Mouse (Mus musculus) heart, postnatal 0 days (tissue): ENCODE results near the gene Zfp768.

Experiments used
- CTCF ChIP-seq: IDR thresholded peaks from 2 replicates; pipeline ENCODE4 v1.5.1; 2016; ENCODE audit warnings: antibody characterized with exemption, control low read depth, low read depth
- EP300 ChIP-seq: IDR thresholded peaks from 2 replicates; pipeline ENCODE4 v1.6.1; 2016; ENCODE audit warnings: antibody characterized with exemption, low read depth

DNA sequence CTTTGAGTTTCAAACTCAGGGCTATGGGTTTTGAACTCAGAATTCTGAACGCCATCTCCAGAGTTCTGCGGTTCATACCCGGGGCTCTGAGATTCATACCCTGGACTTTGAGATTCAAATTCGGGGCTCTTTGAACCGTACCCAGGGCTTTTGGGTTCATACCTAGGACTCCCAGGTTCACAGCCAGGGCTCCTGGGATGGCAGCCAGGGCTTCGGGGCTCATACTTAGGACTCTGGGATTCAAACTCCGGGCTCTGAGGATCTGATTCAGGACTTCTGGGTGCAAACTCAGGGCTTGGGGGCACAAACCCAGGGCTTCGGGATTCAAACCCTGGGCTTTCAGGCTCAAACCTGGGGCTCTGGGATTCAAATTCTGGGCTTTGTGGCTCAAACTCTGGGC lies 1.0 kb downstream of the Zfp768 start:
- TF ChIP-seq CTCF = no peak
- no peak for TF ChIP-seq EP300
